Mouse (Mus musculus): ENCODE results near the gene Lman2. TPM values are rescaled to one million over a fixed set of nuclear protein-coding genes. Genes with fewer than 3 reads are reported as not detected.

The Lman2 gene
- polyA plus RNA-seq, 1 experiment from 2014 or later: 45.0 TPM

DNA sequence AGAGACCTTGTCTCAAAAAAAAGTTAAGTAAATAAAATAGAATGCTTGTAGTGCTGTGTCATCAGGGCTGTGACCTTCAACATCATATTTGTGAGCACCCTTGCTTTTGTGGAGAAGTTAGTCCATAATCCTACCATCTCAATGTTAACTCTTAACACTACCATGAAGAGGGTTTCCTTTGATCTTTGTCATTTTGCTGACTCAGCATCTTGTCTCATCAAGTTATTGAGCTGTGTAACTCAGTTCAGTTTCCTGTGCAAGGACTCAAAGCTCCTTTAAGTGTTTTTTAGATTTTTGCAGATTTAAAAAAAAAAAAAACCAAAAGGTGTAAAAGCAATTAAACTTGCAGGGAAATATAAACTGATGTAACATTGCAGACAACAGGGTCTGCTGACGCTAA, 65.8 kb downstream of the Lman2 start:
- H3K9ac ChIP-seq (ENCODE audit: low read length): no peak overlapping the region
- DNase-seq (ENCODE audit: low spot score) (no peak), ATAC-seq (no peak)
- H3K27ac ChIP-seq (ENCODE audit: low read depth, low read length): no peak overlapping the region
- peaks cover 83% of the 10 kb centered on the region for H3K36me3 ChIP-seq (ENCODE audit: control insufficient read depth, insufficient read depth, low read length)
- 82% methylated on average over 1 of the region's 1 CpGs for WGBS
- no peaks in the 10 kb centered on the region for H3K4me1 ChIP-seq (ENCODE audit: control insufficient read depth, insufficient read depth, low read length)
- no peaks in the 10 kb centered on the region for H3K27me3 ChIP-seq (replicated peaks; ENCODE audit: control insufficient read depth, insufficient read depth, low read length)
- H3K9me3 ChIP-seq (replicated peaks; ENCODE audit: control insufficient read depth, low read length): no peaks in the 10 kb centered on the region
- H3K4me3 ChIP-seq (ENCODE audit: low read depth, low read length): no peak overlapping the region
- H3K4me2 ChIP-seq (ENCODE audit: low read length): no peak overlapping the region

Other genes starting within 250 kb of the Lman2 start
- not detected in 2 replicates for gene Gm17617, start 229.2 kb downstream of the Lman2 start, polyA plus RNA-seq (2014; fragmentation: Nextera tagmentation; extraction: Ambion mirVana)
- gene Fgfr4, start 210.1 kb downstream of the Lman2 start, polyA plus RNA-seq (2014; fragmentation: Nextera tagmentation; extraction: Ambion mirVana): 0.30 and 1.1 TPM in 2 replicates
- gene Nsd1, start 153.0 kb downstream of the Lman2 start, polyA plus RNA-seq (2014; fragmentation: Nextera tagmentation; extraction: Ambion mirVana): 52.3 and 61.1 TPM in 2 replicates
- 360 and 415 TPM in 2 replicates for gene Prelid1, start 42.3 kb downstream of the Lman2 start, polyA plus RNA-seq (2014; fragmentation: Nextera tagmentation; extraction: Ambion mirVana)
- 94.2 and 104 TPM in 2 replicates for gene Rab24, start 40.8 kb downstream of the Lman2 start, polyA plus RNA-seq (2014; fragmentation: Nextera tagmentation; extraction: Ambion mirVana)
- 33.2 and 37.1 TPM in 2 replicates for gene Mxd3, start 33.0 kb downstream of the Lman2 start, polyA plus RNA-seq (2014; fragmentation: Nextera tagmentation; extraction: Ambion mirVana)
- gene Rgs14, start 6.9 kb upstream of the Lman2 start, polyA plus RNA-seq (2014; fragmentation: Nextera tagmentation; extraction: Ambion mirVana): 0.66 and 0.75 TPM in 2 replicates
- gene Slc34a1, start 35.4 kb upstream of the Lman2 start, polyA plus RNA-seq (2014; fragmentation: Nextera tagmentation; extraction: Ambion mirVana): not detected in 2 replicates
- 0.71 and 1.0 TPM in 2 replicates for gene Pfn3, start 52.4 kb upstream of the Lman2 start, polyA plus RNA-seq (2014; fragmentation: Nextera tagmentation; extraction: Ambion mirVana)
- gene F12, start 64.0 kb upstream of the Lman2 start, polyA plus RNA-seq (2014; fragmentation: Nextera tagmentation; extraction: Ambion mirVana): not detected in 2 replicates
- 25.0 and 28.9 TPM in 2 replicates for gene Grk6, start 82.3 kb upstream of the Lman2 start, polyA plus RNA-seq (2014; fragmentation: Nextera tagmentation; extraction: Ambion mirVana)
- 6.7 and 7.4 TPM in 2 replicates for gene Prr7, start 101.5 kb upstream of the Lman2 start, polyA plus RNA-seq (2014; fragmentation: Nextera tagmentation; extraction: Ambion mirVana)
- gene Dbn1, start 125.3 kb upstream of the Lman2 start, polyA plus RNA-seq (2014; fragmentation: Nextera tagmentation; extraction: Ambion mirVana): 396 and 523 TPM in 2 replicates
- gene Pdlim7, start 150.9 kb upstream of the Lman2 start, polyA plus RNA-seq (2014; fragmentation: Nextera tagmentation; extraction: Ambion mirVana): 124 and 127 TPM in 2 replicates
- gene Dok3, start 166.5 kb upstream of the Lman2 start, polyA plus RNA-seq (2014; fragmentation: Nextera tagmentation; extraction: Ambion mirVana): 1.4 and 2.9 TPM in 2 replicates
- 72.0 and 75.7 TPM in 2 replicates for gene Ddx41, start 173.9 kb upstream of the Lman2 start, polyA plus RNA-seq (2014; fragmentation: Nextera tagmentation; extraction: Ambion mirVana)
- gene Fam193b, start 208.3 kb upstream of the Lman2 start, polyA plus RNA-seq (2014; fragmentation: Nextera tagmentation; extraction: Ambion mirVana): 34.3 and 42.5 TPM in 2 replicates
- 66.6 and 70.4 TPM in 2 replicates for gene Tmed9, start 210.9 kb upstream of the Lman2 start, polyA plus RNA-seq (2014; fragmentation: Nextera tagmentation; extraction: Ambion mirVana)
- gene B4galt7, start 237.1 kb upstream of the Lman2 start, polyA plus RNA-seq (2014; fragmentation: Nextera tagmentation; extraction: Ambion mirVana): 10.4 and 12.2 TPM in 2 replicates